31 mouse cellular contexts compared by ENCODE assay signal in genomic region chr10:26793013-26793412, GRCm38 (mm10).
"Had no signal": no experiment of that assay in that cellular context is flagged by ENCODE, and none has a peak within 500 bp of the region (broad histone marks: within the 10 kb centered on the region; RNA-seq: fewer than 3 reads in every experiment).

No protein-coding gene starts in this region.

- H3K4me1 ChIP-seq: midbrain, embryonic 10.5 days; midbrain, embryonic 12.5 days; midbrain, embryonic 13.5 days; midbrain, embryonic 15.5 days; neural tube, embryonic 12.5 days had no signal

- H3K27ac ChIP-seq: limb, embryonic 10.5 days; limb, embryonic 12.5 days; limb, embryonic 13.5 days; limb, embryonic 15.5 days; liver, embryonic 12.5 days; liver, embryonic 13.5 days; liver, embryonic 14.5 days; liver, embryonic 15.5 days; lung, embryonic 15.5 days; midbrain, embryonic 10.5 days; midbrain, embryonic 12.5 days; midbrain, embryonic 13.5 days; midbrain, embryonic 15.5 days; neural tube, embryonic 12.5 days had no signal

- H3K9ac ChIP-seq: limb, embryonic 12.5 days; limb, embryonic 13.5 days; limb, embryonic 15.5 days; liver, embryonic 12.5 days; liver, embryonic 13.5 days; liver, embryonic 14.5 days; liver, embryonic 15.5 days; liver, postnatal 0 days; lung, embryonic 14.5 days; lung, embryonic 15.5 days; midbrain, embryonic 12.5 days; midbrain, embryonic 13.5 days; midbrain, embryonic 15.5 days; neural tube, embryonic 12.5 days had no signal

- H3K27me3 ChIP-seq: limb, embryonic 12.5 days; limb, embryonic 13.5 days; limb, embryonic 15.5 days; liver, embryonic 12.5 days; liver, embryonic 13.5 days; liver, embryonic 15.5 days; lung, embryonic 15.5 days; megakaryocyte, embryonic 14.5 days; midbrain, embryonic 12.5 days; midbrain, embryonic 13.5 days; midbrain, embryonic 15.5 days; neural tube, embryonic 12.5 days had no signal

- DNase-seq: left cerebral cortex, postnatal 4 days; liver; liver, embryonic 13.5 days; liver, postnatal 0 days; lung, adult 18-20 months; lung, adult 2 months; lung, embryonic 14.5 days; lung, postnatal 10 days; lung, postnatal 14 days; lung, postnatal 36 days; lung, postnatal 4 days; midbrain, embryonic 14.5 days had no signal

- H3K9me3 ChIP-seq: limb, embryonic 10.5 days; limb, embryonic 12.5 days; limb, embryonic 13.5 days; limb, embryonic 15.5 days; liver, embryonic 12.5 days; liver, embryonic 13.5 days; liver, embryonic 15.5 days; lung, embryonic 15.5 days; megakaryocyte, embryonic 14.5 days; midbrain, embryonic 10.5 days; midbrain, embryonic 12.5 days; midbrain, embryonic 13.5 days; midbrain, embryonic 15.5 days; neural tube, embryonic 12.5 days had no signal

- H3K4me3 ChIP-seq: limb, embryonic 10.5 days; limb, embryonic 12.5 days; limb, embryonic 13.5 days; limb, embryonic 15.5 days; liver, embryonic 12.5 days; liver, embryonic 13.5 days; liver, embryonic 15.5 days; lung, embryonic 15.5 days; megakaryocyte, embryonic 14.5 days; midbrain, embryonic 10.5 days; midbrain, embryonic 12.5 days; midbrain, embryonic 13.5 days; midbrain, embryonic 15.5 days; myocyte; neural tube, embryonic 12.5 days had no signal

- H3K4me2 ChIP-seq: limb, embryonic 12.5 days; limb, embryonic 13.5 days; limb, embryonic 15.5 days; liver, embryonic 11.5 days; liver, embryonic 12.5 days; liver, embryonic 13.5 days; liver, embryonic 15.5 days; lung, embryonic 14.5 days; lung, embryonic 15.5 days; midbrain, embryonic 11.5 days; midbrain, embryonic 12.5 days; midbrain, embryonic 13.5 days; midbrain, embryonic 15.5 days; neural tube, embryonic 12.5 days had no signal

- H3K36me3 ChIP-seq: limb, embryonic 10.5 days; limb, embryonic 12.5 days; limb, embryonic 13.5 days; limb, embryonic 15.5 days; liver, embryonic 12.5 days; liver, embryonic 13.5 days; liver, embryonic 15.5 days; lung, embryonic 15.5 days; midbrain, embryonic 10.5 days; midbrain, embryonic 12.5 days; midbrain, embryonic 13.5 days; midbrain, embryonic 15.5 days; neural tube, embryonic 12.5 days had no signal

- ATAC-seq: liver, embryonic 12.5 days; liver, postnatal 0 days; lung, postnatal 0 days; midbrain, embryonic 13.5 days; midbrain, embryonic 15.5 days; midbrain, embryonic 16.5 days had no signal
